Mouse (Mus musculus): ENCODE data around the gene Notch2. TPM values are rescaled to one million over a fixed set of nuclear protein-coding genes. Genes with fewer than 3 reads are reported as not detected.

Gene Notch2
- polyA plus RNA-seq, 1 experiment from 2014 or later: 7.6 TPM

- H3K27ac ChIP-seq (ENCODE audit: low read depth, low read length): peak overlapping the region; percentile 45; the same call in 1 of the 2 replicates
- ATAC-seq: no peak
Measured at GRCm38 (mm10) chr3:98060981-98061660, 47.8 kb downstream of the Notch2 start.

GRCm38 (mm10) chr3:98061661-98062330 is 48.5 kb downstream of the Notch2 start:
- Histone ChIP-seq H3K9ac (ENCODE audit: low read depth, low read length) (no peak overlapping the region), H3K4me3 (ENCODE audit: low read length) (no peak overlapping the region), H3K9me3 (ENCODE audit: control insufficient read depth, low read length) (no peaks in the 10 kb centered on the region), H3K4me2 (ENCODE audit: low read length) (no peak overlapping the region), H3K27ac (ENCODE audit: low read depth, low read length) (peak overlapping the region; percentile 45; the same call in 1 of the 2 replicates), H3K27me3 (replicated peaks; ENCODE audit: control insufficient read depth, insufficient read depth, low read length) (no peaks in the 10 kb centered on the region), H3K36me3 (ENCODE audit: control insufficient read depth, insufficient read depth, low read length) (no peaks in the 10 kb centered on the region), H3K4me1 (ENCODE audit: control insufficient read depth, insufficient read depth, low read depth, low read length) (peaks cover 37% of the 10 kb centered on the region)
- ATAC-seq: peak; percentile 18; the same call in 1 of the 2 replicates
- WGBS: 39% methylated on average over 13 of the region's 13 CpGs

More at GRCm38 (mm10) chr3:98060981-98061660, 47.8 kb downstream of the Notch2 start:
- Histone ChIP-seq H3K4me3 (ENCODE audit: low read length) (no peak overlapping the region), H3K27me3 (replicated peaks; ENCODE audit: control insufficient read depth, insufficient read depth, low read length) (no peaks in the 10 kb centered on the region), H3K9me3 (ENCODE audit: control insufficient read depth, low read length) (no peaks in the 10 kb centered on the region), H3K9ac (ENCODE audit: low read depth, low read length) (no peak overlapping the region), H3K4me2 (ENCODE audit: low read length) (no peak overlapping the region), H3K4me1 (ENCODE audit: control insufficient read depth, insufficient read depth, low read depth, low read length) (peaks cover 37% of the 10 kb centered on the region), H3K36me3 (ENCODE audit: control insufficient read depth, insufficient read depth, low read length) (no peaks in the 10 kb centered on the region)
- WGBS: 26% methylated on average over 7 of the region's 7 CpGs

- H3K4me3 ChIP-seq (ENCODE audit: low read length): no peak overlapping the region
- H3K9ac ChIP-seq (ENCODE audit: low read depth, low read length): no peak overlapping the region
- H3K27ac ChIP-seq (ENCODE audit: low read depth, low read length): peak overlapping the region; percentile 72
- no peaks in the 10 kb centered on the region for H3K27me3 ChIP-seq (replicated peaks; ENCODE audit: control insufficient read depth, insufficient read depth, low read length)
- no peaks in the 10 kb centered on the region for H3K36me3 ChIP-seq (ENCODE audit: control insufficient read depth, insufficient read depth, low read length)
- H3K4me1 ChIP-seq (ENCODE audit: control insufficient read depth, insufficient read depth, low read depth, low read length): peaks cover 37% of the 10 kb centered on the region
- H3K9me3 ChIP-seq (ENCODE audit: control insufficient read depth, low read length): no peaks in the 10 kb centered on the region
- WGBS: 62% methylated on average over 1 of the region's 1 CpGs
- 0 out of 2 replicates have a peak, but pooled peaks have one; percentile 0 for ATAC-seq
- H3K4me2 ChIP-seq (ENCODE audit: low read length): no peak overlapping the region
Measured at GRCm38 (mm10) chr3:98062591-98063185, 49.4 kb downstream of the Notch2 start.

DNA sequence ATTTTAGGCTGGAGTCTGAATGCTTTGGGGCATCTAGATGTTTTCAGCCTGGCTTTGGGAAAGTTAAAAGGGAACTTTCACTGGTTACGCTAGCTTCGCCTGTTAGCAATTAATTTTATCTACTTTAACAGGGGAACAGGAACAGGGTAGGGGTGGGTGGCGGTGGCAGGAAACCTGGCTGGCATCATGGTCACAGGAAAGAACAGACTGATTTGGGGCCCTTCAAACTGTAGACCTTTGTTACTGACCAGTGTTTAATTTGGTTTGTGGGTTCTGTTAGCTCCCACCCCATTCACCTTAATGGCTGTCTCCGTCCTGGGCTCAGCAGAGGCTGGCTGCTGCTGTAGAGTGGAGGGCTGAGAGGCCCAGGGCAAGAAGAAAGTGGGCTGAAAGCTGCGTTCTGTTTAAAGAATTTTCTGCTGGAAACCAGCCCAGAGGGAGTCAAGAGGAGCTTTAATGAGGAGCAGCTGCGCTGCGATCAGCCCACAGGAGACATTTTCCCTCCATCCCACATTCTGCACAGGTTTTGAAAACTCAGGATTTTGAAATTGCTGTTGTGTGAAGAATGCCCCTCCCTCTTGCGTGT is 50.0 kb downstream of the Notch2 start:
- no peaks in the 10 kb centered on the region for H3K27me3 ChIP-seq (replicated peaks; ENCODE audit: control insufficient read depth, insufficient read depth, low read length)
- no peaks in the 10 kb centered on the region for H3K36me3 ChIP-seq (ENCODE audit: control insufficient read depth, insufficient read depth, low read length)
- WGBS: 31% methylated on average over 8 of the region's 8 CpGs
- H3K9me3 ChIP-seq (ENCODE audit: control insufficient read depth, low read length): no peaks in the 10 kb centered on the region
- peak overlapping the region; percentile 16 for H3K4me2 ChIP-seq (ENCODE audit: low read length)
- peak; percentile 74 for ATAC-seq
- peak overlapping the region; percentile 72 for H3K27ac ChIP-seq (ENCODE audit: low read depth, low read length)
- H3K4me1 ChIP-seq (ENCODE audit: control insufficient read depth, insufficient read depth, low read depth, low read length): peaks cover 37% of the 10 kb centered on the region
- H3K9ac ChIP-seq (ENCODE audit: low read depth, low read length): no peak overlapping the region
- no peak overlapping the region for H3K4me3 ChIP-seq (ENCODE audit: low read length)

DNA sequence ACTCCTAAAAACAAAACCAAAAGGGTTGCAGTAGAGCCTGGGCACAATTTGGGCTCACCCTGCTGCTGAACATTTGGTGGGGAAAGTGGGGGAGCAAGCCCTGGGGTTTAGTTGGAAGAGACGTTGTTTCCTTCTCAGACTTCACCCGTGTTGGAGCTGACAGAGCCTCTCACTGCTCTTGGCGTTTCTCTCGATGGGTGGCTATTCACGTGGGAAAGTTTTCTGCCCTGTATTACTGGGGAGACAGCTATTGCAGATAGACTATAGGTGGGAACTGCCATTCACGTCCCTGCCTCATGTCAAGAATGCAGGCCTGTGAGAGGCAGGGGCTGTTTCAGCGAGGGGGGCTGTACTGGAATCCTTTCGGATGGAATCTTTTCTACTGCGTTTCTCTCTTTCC is 50.5 kb downstream of the Notch2 start:
- Histone ChIP-seq H3K27ac (ENCODE audit: low read depth, low read length) (peak overlapping the region; percentile 72), H3K4me2 (ENCODE audit: low read length) (peak overlapping the region; percentile 16), H3K4me3 (ENCODE audit: low read length) (no peak overlapping the region), H3K9me3 (ENCODE audit: control insufficient read depth, low read length) (no peaks in the 10 kb centered on the region), H3K27me3 (replicated peaks; ENCODE audit: control insufficient read depth, insufficient read depth, low read length) (no peaks in the 10 kb centered on the region), H3K9ac (ENCODE audit: low read depth, low read length) (0 out of 2 replicates have a peak overlapping the region, but pooled peaks have one; percentile 35), H3K36me3 (ENCODE audit: control insufficient read depth, insufficient read depth, low read length) (no peaks in the 10 kb centered on the region), H3K4me1 (ENCODE audit: control insufficient read depth, insufficient read depth, low read depth, low read length) (peaks cover 37% of the 10 kb centered on the region)
- WGBS: 16% methylated on average over 9 of the region's 9 CpGs
- peak; percentile 24; the same call in 1 of the 2 replicates for ATAC-seq

DNA sequence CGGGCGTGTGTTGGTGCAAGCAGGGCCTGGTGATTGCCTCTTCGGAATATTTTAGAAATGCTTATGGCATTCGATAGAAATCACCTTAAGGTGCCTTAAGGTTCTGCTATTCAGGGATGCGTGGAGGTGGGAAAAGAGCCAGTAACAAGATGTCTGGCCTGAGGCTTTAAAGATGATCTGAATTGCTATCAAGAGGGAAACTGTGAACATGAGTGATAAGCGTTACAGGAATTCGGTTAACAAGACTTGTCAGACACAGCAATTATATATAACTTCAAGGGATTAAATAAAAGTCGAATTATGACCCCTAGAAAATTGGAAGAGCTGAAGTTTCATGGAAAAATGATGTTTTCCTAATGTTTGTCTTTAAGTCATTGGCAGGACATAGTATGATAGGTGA is 51.7 kb downstream of the Notch2 start:
- no peak overlapping the region for H3K27ac ChIP-seq (ENCODE audit: low read depth, low read length)

DNA sequence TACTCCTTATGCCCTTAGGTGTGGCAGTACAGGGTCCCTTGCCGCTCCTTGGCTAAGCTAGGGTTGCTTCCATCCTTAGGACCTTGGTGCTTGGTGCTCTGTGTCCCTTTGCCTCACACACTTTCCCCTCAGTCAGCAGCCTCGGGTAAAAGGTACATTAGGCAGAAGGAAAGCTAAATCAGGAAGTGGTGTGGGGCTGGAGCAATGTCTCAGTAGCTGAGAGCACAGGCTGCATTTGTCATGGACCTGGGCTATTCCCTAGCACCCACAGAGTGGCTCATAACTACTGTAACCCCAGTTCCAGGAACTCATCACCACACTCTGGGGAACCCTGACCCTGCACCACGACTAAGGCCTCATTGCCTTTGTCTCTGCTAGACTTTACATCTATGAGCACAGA is 53.1 kb downstream of the Notch2 start:
- Histone ChIP-seq H3K4me3 (ENCODE audit: low read length) (no peak overlapping the region), H3K36me3 (ENCODE audit: control insufficient read depth, insufficient read depth, low read length) (no peaks in the 10 kb centered on the region), H3K27me3 (replicated peaks; ENCODE audit: control insufficient read depth, insufficient read depth, low read length) (no peaks in the 10 kb centered on the region), H3K4me2 (ENCODE audit: low read length) (no peak overlapping the region), H3K4me1 (ENCODE audit: control insufficient read depth, insufficient read depth, low read depth, low read length) (peaks cover 29% of the 10 kb centered on the region), H3K9me3 (ENCODE audit: control insufficient read depth, low read length) (no peaks in the 10 kb centered on the region), H3K27ac (ENCODE audit: low read depth, low read length) (no peak overlapping the region), H3K9ac (ENCODE audit: low read depth, low read length) (no peak overlapping the region)
- 87% methylated on average over 3 of the region's 3 CpGs for WGBS
- no peak for ATAC-seq

More for the DNA sequence above, 51.7 kb downstream of the Notch2 start:
- Histone ChIP-seq H3K9me3 (ENCODE audit: control insufficient read depth, low read length) (no peaks in the 10 kb centered on the region), H3K4me1 (ENCODE audit: control insufficient read depth, insufficient read depth, low read depth, low read length) (peaks cover 37% of the 10 kb centered on the region), H3K36me3 (ENCODE audit: control insufficient read depth, insufficient read depth, low read length) (no peaks in the 10 kb centered on the region), H3K4me2 (ENCODE audit: low read length) (no peak overlapping the region), H3K9ac (ENCODE audit: low read depth, low read length) (no peak overlapping the region), H3K4me3 (ENCODE audit: low read length) (no peak overlapping the region), H3K27me3 (replicated peaks; ENCODE audit: control insufficient read depth, insufficient read depth, low read length) (no peaks in the 10 kb centered on the region)
- no peak for ATAC-seq
- 87% methylated on average over 8 of the region's 8 CpGs for WGBS

- H3K27ac ChIP-seq (ENCODE audit: low read depth, low read length): no peak overlapping the region
- H3K36me3 ChIP-seq (ENCODE audit: control insufficient read depth, insufficient read depth, low read length): no peaks in the 10 kb centered on the region
- no peak overlapping the region for H3K4me2 ChIP-seq (ENCODE audit: low read length)
- no peaks in the 10 kb centered on the region for H3K9me3 ChIP-seq (ENCODE audit: control insufficient read depth, low read length)
- no peaks in the 10 kb centered on the region for H3K27me3 ChIP-seq (replicated peaks; ENCODE audit: control insufficient read depth, insufficient read depth, low read length)
- WGBS: 69% methylated on average over 3 of the region's 3 CpGs
- peaks cover 20% of the 10 kb centered on the region for H3K4me1 ChIP-seq (ENCODE audit: control insufficient read depth, insufficient read depth, low read depth, low read length)
- H3K4me3 ChIP-seq (ENCODE audit: low read length): no peak overlapping the region
- ATAC-seq: no peak
- H3K9ac ChIP-seq (ENCODE audit: low read depth, low read length): no peak overlapping the region
Measured at GRCm38 (mm10) chr3:98067413-98067812, 54.1 kb downstream of the Notch2 start.
